Mouse (Mus musculus): ENCODE results near the gene Ntn5. TPM values are rescaled to one million over a fixed set of nuclear protein-coding genes. Genes with fewer than 3 reads are reported as not detected.

The Ntn5 gene
- polyA plus RNA-seq, 1 experiment from 2014 or later = 0.30 TPM

GRCm38 (mm10) chr7:45665303-45666138, 18.3 kb upstream of the Ntn5 start:
- TF ChIP-seq CTCF (IDR thresholded peaks at IDR 0.05; ENCODE audit: low read depth) = no peak
- 36% methylated on average over 13 of the region's 13 CpGs for WGBS

DNA sequence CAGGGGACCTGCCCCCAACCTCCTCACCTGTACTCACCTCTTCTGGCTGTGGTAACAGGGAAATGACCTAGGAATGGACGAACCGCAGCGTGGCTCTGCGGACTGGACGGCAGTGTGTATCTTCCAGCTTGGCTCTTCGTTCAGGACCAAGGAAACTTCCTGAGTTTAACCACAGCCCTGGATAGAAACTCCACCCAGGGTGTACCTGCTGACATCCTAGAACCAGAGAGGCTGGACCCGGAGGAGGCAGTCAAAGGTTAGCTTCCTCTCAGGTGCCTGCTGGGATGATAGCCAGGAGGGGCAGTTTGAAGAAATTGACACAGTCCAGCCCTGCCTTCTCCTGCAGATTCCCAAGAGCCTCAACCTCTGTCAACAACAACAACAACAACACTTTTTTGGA, 17.7 kb upstream of the Ntn5 start, which contains the start of gene Fut2:
Gene Fut2 (minus strand): TSS at position 234 of the 400 bp plus-strand sequence.
- DNase-seq = no peak
- H3K4me1 ChIP-seq (ENCODE audit: insufficient read depth) = 0 out of 2 replicates have a peak, but pooled peaks cover 9% of the 10 kb centered on the region
- no peak for ATAC-seq (ENCODE audit: insufficient read depth)
- H3K9ac ChIP-seq = no peak within 1 kb of the TSS; the same call in 1 of the 2 replicates
- no peaks in the 10 kb centered on the region for H3K27me3 ChIP-seq (ENCODE audit: insufficient read depth, low read length)
- no peaks in the 10 kb centered on the region for H3K36me3 ChIP-seq (ENCODE audit: insufficient read depth)
- no peaks in the 10 kb centered on the region for H3K9me3 ChIP-seq (ENCODE audit: low read depth, low read length)
- peak within 1 kb of the TSS; percentile 27; the same call in 1 of the 2 replicates for H3K4me2 ChIP-seq
- WGBS = 65% methylated on average over 7 of the region's 7 CpGs
- no peak within 1 kb of the TSS for H3K27ac ChIP-seq (ENCODE audit: low read depth)
- H3K4me3 ChIP-seq (ENCODE audit: low read depth, low read length) = no peak within 1 kb of the TSS
- TF ChIP-seq CTCF (IDR thresholded peaks at IDR 0.05; ENCODE audit: low read depth) = no peak

More at GRCm38 (mm10) chr7:45665303-45666138, 18.3 kb upstream of the Ntn5 start:
- ATAC-seq (ENCODE audit: insufficient read depth) = peak; percentile 63; the same call in 1 of the 2 replicates
- Histone ChIP-seq H3K4me1 (ENCODE audit: insufficient read depth) (0 out of 2 replicates have a peak, but pooled peaks cover 9% of the 10 kb centered on the region), H3K9me3 (ENCODE audit: low read depth, low read length) (no peaks in the 10 kb centered on the region), H3K36me3 (ENCODE audit: insufficient read depth) (no peaks in the 10 kb centered on the region), H3K9ac (no peak overlapping the region; the same call in 1 of the 2 replicates), H3K4me2 (peak overlapping the region; percentile 27; the same call in 1 of the 2 replicates), H3K4me3 (ENCODE audit: low read depth, low read length) (no peak overlapping the region), H3K27me3 (ENCODE audit: insufficient read depth, low read length) (no peaks in the 10 kb centered on the region), H3K27ac (ENCODE audit: low read depth) (no peak overlapping the region)
- peak; percentile 50 for DNase-seq

DNA sequence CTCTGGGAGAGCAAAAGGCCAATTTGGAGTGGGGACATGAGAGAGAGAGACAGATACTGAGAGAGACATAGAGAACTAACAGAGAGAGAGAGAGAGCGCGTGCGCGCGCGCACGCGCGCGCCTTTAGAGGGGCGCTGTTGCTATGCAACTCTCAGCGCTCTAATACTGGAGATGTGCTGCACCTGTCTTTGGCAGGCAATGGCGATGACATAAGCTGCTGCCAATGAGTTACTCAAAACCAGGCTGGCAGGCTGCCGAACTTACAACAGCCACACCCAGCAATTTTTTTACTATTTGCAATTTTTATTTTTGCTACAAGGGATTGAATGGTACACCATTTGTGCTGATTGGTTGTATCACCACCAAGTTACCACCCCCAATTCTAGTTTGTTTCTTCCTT, 16.1 kb upstream of the Ntn5 start:
- no peak overlapping the region for H3K4me2 ChIP-seq
- H3K4me3 ChIP-seq (ENCODE audit: low read depth, low read length) = no peak overlapping the region
- 0 out of 2 replicates have a peak, but pooled peaks cover 9% of the 10 kb centered on the region for H3K4me1 ChIP-seq (ENCODE audit: insufficient read depth)
- no peaks in the 10 kb centered on the region for H3K9me3 ChIP-seq (ENCODE audit: low read depth, low read length)
- H3K27me3 ChIP-seq (ENCODE audit: insufficient read depth, low read length) = no peaks in the 10 kb centered on the region
- DNase-seq (no peak), ATAC-seq (ENCODE audit: insufficient read depth) (no peak)
- H3K27ac ChIP-seq (ENCODE audit: low read depth) = no peak overlapping the region
- WGBS = 68% methylated on average over 14 of the region's 14 CpGs
- TF ChIP-seq CTCF (IDR thresholded peaks at IDR 0.05; ENCODE audit: low read depth) = no peak
- H3K36me3 ChIP-seq (ENCODE audit: insufficient read depth) = no peaks in the 10 kb centered on the region
- no peak overlapping the region for H3K9ac ChIP-seq

DNA sequence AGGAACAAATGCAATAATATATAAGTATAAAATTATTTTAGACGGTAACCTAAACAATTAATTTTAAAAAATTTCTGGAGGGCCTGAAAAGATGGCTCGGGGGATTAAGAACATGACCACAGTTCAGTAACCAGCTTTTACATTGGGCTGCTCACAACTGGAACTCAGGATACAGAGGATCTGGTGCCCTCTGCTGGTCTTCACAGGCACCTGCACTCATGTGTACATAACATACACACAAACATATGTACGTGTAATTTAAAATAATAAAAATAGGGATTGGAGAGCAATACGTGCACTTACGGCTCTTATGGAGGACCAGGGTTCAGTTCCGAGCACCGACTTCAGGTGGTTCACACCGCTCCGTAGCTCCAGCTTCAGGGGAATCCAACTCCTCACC, 14.9 kb upstream of the Ntn5 start:
- no peaks in the 10 kb centered on the region for H3K27me3 ChIP-seq (ENCODE audit: insufficient read depth, low read length)
- H3K9me3 ChIP-seq (ENCODE audit: low read depth, low read length) = no peaks in the 10 kb centered on the region
- H3K4me2 ChIP-seq = no peak overlapping the region
- H3K4me3 ChIP-seq (ENCODE audit: low read depth, low read length) = no peak overlapping the region
- ATAC-seq (ENCODE audit: insufficient read depth) (no peak), DNase-seq (no peak)
- 94% methylated on average over 9 of the region's 9 CpGs for WGBS
- H3K36me3 ChIP-seq (ENCODE audit: insufficient read depth) = no peaks in the 10 kb centered on the region
- TF ChIP-seq CTCF (IDR thresholded peaks at IDR 0.05; ENCODE audit: low read depth) = peak; percentile 34
- 0 out of 2 replicates have a peak, but pooled peaks cover 9% of the 10 kb centered on the region for H3K4me1 ChIP-seq (ENCODE audit: insufficient read depth)
- H3K27ac ChIP-seq (ENCODE audit: low read depth) = no peak overlapping the region
- no peak overlapping the region for H3K9ac ChIP-seq

DNA sequence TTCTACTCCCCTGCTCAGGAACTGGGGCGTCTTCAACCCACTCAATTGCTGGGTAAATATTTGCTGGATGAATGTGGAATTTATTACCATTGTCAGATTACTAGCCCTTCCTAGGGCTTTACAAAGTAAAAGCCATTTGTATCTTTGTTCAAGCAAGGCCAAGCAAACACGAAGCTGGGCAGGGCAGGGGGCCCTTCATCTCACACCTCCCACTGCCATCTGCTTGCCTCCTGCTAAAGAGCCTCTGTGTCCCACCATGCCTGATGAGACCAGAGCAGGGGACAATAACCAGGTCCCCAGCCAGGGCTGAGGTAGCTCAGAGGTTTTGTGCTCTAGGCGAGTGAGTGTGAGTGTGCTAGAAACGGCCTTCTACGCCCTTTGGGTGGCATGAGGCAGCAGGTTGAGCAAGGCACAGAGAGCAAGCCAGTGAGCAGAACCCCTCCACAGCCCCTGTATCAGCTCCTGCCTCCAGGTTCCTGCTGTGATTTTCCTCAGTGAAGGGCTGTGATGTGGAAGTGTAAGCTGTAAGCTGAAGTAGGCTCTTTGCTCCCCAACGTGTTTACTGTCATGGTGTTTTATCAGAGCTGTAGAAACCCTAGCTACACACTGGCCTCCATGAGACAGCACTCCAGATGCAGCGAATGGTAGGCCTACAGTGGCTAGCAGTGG, 6.1 kb upstream of the Ntn5 start:
- Histone ChIP-seq H3K4me3 (ENCODE audit: low read depth, low read length) (no peak overlapping the region), H3K9me3 (ENCODE audit: low read depth, low read length) (no peaks in the 10 kb centered on the region), H3K27ac (ENCODE audit: low read depth) (no peak overlapping the region), H3K9ac (no peak overlapping the region), H3K27me3 (ENCODE audit: insufficient read depth, low read length) (no peaks in the 10 kb centered on the region), H3K4me1 (ENCODE audit: insufficient read depth) (peaks cover 6% of the 10 kb centered on the region; the same call in 1 of the 2 replicates), H3K36me3 (ENCODE audit: insufficient read depth) (no peaks in the 10 kb centered on the region), H3K4me2 (no peak overlapping the region)
- no peak for TF ChIP-seq CTCF (IDR thresholded peaks at IDR 0.05; ENCODE audit: low read depth)
- no peak for ATAC-seq (ENCODE audit: insufficient read depth)
- 60% methylated on average over 7 of the region's 7 CpGs for whole genome bisulfite sequencing
- DNase-seq = no peak

DNA sequence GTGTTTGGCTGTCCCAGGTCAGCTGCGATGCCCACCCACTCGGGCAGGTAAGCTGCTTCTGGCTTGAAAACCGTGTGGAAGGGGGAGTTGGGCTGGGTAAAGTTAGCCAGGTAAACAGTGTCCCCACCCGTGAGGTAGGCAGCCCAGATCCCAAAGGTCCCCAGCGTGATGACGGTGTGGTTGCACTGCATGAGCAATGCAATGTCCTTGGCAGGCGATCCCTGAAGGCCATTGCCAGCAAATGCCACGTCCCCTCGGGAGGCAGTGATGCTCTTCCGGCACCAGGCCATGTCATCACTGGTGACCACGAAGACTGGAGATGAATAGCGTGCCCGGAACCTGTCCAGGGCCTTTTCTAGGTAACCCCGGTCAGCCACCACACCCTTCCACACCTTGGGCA, 5.3 kb upstream of the Ntn5 start:
- no peaks in the 10 kb centered on the region for H3K36me3 ChIP-seq (ENCODE audit: insufficient read depth)
- peaks cover 7% of the 10 kb centered on the region; the same call in 1 of the 2 replicates for H3K4me1 ChIP-seq (ENCODE audit: insufficient read depth)
- H3K27ac ChIP-seq (ENCODE audit: low read depth) = no peak overlapping the region
- DNase-seq = no peak
- WGBS = 88% methylated on average over 14 of the region's 14 CpGs
- no peak for TF ChIP-seq CTCF (IDR thresholded peaks at IDR 0.05; ENCODE audit: low read depth)
- no peak for ATAC-seq (ENCODE audit: insufficient read depth)
- no peak overlapping the region for H3K4me2 ChIP-seq
- no peaks in the 10 kb centered on the region for H3K27me3 ChIP-seq (ENCODE audit: insufficient read depth, low read length)
- H3K4me3 ChIP-seq (ENCODE audit: low read depth, low read length) = no peak overlapping the region
- no peaks in the 10 kb centered on the region for H3K9me3 ChIP-seq (ENCODE audit: low read depth, low read length)
- no peak overlapping the region for H3K9ac ChIP-seq
